Mouse (Mus musculus): Measurements from ENCODE around the gene Cetn3. TPM values are rescaled to one million over a fixed set of nuclear protein-coding genes. Genes with fewer than 3 reads are reported as not detected.

The Cetn3 gene
- 10 to 100 TPM; 72.6 to 81.0 TPM for total RNA-seq (2021)
- long read RNA-seq, experiment 1, transcript Cetn3-201 (5 exons, 1,226 nt), result major isoform, 22 of 23 reads
- long read RNA-seq, experiment 1, partial matches to known transcripts, result 0 of 23 reads
- long read RNA-seq, experiment 1, other reads (novel, unspliced or antisense), result 1 of 23 reads
- long read RNA-seq, experiment 2, transcript Cetn3-201 (5 exons, 1,226 nt), result major isoform, 34 of 36 reads
- long read RNA-seq, experiment 2, partial matches to known transcripts, result 0 of 36 reads
- long read RNA-seq, experiment 2, other reads (novel, unspliced or antisense), result 2 of 36 reads

GRCm38 (mm10) chr13:81782971-81783404 lies at the start of gene Cetn3:
Gene Cetn3 (plus strand): TSS chr13:81783077.
- peak; percentile 84 for DNase-seq

DNA sequence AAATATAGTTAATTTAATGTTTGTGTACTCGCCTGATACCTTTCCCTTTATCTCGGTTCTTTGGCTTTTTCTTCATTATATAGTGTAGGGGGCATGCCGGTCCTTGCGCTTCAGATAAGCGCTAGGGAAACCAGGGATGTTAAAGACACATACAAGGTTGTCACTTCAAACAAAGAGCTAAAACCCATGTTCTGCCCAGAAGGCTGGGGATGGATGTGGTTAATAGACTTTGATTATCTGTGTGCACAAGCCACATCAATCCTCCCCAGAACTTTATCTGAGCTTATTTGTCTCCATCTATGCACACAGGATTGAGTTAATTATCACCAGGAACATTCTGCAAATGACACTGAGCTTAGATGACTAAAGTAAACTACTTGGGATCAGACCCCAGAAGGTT lies 46.3 kb upstream of the Cetn3 start:
- DNase-seq, result no peak

DNA sequence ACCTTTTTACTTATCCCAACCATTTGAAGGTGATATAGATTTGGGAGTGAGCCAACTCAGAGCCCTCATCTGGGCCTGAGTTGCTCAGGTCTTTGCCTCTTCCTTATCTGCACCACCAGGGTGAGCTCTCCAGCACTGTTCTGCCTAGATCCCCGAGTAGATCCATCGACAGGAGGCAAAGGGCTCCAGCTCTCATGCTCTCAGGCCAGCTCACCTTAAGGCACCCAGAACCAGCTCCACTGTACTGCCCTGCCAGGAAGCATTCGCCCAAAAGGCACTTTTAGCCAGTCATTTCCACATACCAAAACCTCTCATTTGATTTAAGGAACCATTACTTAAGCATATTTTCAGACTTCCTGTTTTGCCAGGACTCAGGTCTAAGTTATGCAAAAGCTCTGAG lies 42.0 kb upstream of the Cetn3 start:
- no peak for DNase-seq

DNA sequence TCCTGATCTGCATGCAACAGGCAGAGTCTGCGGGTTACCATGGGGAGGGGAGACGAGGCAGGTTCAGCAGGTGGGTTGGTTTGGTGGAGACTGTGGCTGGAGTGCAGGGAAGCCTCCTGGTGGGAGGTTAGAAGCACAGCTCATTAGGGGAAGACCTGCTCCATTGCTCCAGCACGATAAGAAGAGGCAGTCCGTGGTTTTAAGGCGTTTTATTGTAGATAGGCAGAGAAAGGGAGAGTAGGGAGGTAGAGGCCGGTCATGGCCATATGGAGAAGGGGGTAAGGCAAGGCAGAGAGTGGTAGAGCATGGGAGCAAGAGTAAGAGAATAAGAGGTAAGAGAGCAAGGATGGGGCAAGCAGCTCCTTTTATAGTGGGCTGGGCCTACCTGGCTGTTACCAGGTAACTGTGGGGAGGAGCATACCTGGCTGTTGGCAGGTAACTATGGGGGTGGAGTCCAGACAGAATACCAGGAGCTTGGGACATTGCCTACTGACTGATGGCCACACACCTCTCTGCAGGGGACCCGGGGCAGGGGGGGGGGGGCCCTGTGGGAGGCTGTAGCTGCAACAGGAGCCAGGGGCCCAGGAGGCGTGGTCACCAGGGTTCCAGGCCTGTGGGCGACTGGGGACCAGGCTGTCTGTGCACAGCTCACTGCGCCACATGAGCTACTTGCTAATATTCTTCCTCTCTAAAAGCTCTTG lies 39.3 kb upstream of the Cetn3 start:
- no peak for DNase-seq

GRCm38 (mm10) chr13:81744092-81744396 lies 38.8 kb upstream of the Cetn3 start:
- DNase-seq, result no peak

- DNase-seq, result no peak
Observed at GRCm38 (mm10) chr13:81754878-81755277, 28.0 kb upstream of the Cetn3 start.

- DNase-seq, result no peak
Observed at GRCm38 (mm10) chr13:81755324-81755723, 27.6 kb upstream of the Cetn3 start.

DNA sequence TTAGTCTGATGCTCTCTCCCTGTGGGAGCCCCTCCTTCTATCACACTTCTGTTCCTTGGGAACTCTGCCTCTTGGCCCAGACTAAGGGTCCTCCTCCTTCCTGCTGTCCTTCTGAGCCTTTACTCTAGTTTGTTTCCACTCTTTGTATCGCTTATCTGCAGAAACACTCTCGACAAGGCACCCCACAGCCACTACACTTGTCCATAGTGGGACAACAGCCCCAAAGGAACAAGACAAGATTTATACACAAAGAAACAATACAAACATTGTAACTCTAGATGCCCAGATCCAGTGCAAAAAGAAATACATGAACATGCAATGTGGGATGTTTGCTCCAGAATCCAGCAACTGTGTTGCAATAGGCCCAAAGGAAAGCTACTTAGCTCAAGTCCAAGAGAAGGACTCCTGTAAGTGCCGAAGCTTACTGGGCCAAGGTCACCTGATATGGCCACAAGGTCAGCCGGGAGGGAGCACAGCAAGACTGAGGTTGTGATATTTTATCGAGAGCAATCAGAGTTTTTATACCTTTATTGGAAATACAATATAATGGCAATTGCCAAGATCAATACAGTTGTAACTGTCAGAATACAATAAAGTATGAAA lies 25.7 kb upstream of the Cetn3 start:
- no peak for DNase-seq

- DNase-seq, result peak; percentile 30
Observed at GRCm38 (mm10) chr13:81760379-81760778, 22.5 kb upstream of the Cetn3 start.

- DNase-seq, result no peak
Observed at GRCm38 (mm10) chr13:81761566-81762186, 21.2 kb upstream of the Cetn3 start.

- no peak for DNase-seq
Observed at GRCm38 (mm10) chr13:81764173-81764572, 18.7 kb upstream of the Cetn3 start.

GRCm38 (mm10) chr13:81767038-81767659 lies 15.7 kb upstream of the Cetn3 start:
- peak; percentile 66 for DNase-seq

- no peak for DNase-seq
Observed at GRCm38 (mm10) chr13:81776217-81776616, 6.7 kb upstream of the Cetn3 start.

DNA sequence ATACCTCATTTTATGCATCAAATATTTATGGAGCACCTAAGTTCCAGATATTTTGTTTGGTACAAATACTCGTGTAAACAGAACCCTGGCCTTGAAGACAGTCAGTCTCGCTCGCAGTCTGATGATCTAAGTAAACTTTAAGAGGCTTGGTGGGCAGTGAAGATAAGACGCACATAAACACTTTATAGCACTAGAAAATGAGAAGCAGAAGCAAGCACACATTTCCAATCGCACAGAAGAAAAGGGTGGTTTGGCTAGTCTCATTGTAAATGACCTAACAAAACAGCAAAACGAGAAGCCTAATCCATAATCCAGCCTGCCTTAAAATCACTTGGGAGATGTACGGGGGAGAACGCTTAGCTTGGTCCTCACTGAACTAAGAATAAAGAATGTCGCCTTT lies 402 bp upstream of the Cetn3 start:
- no peak for DNase-seq

DNA sequence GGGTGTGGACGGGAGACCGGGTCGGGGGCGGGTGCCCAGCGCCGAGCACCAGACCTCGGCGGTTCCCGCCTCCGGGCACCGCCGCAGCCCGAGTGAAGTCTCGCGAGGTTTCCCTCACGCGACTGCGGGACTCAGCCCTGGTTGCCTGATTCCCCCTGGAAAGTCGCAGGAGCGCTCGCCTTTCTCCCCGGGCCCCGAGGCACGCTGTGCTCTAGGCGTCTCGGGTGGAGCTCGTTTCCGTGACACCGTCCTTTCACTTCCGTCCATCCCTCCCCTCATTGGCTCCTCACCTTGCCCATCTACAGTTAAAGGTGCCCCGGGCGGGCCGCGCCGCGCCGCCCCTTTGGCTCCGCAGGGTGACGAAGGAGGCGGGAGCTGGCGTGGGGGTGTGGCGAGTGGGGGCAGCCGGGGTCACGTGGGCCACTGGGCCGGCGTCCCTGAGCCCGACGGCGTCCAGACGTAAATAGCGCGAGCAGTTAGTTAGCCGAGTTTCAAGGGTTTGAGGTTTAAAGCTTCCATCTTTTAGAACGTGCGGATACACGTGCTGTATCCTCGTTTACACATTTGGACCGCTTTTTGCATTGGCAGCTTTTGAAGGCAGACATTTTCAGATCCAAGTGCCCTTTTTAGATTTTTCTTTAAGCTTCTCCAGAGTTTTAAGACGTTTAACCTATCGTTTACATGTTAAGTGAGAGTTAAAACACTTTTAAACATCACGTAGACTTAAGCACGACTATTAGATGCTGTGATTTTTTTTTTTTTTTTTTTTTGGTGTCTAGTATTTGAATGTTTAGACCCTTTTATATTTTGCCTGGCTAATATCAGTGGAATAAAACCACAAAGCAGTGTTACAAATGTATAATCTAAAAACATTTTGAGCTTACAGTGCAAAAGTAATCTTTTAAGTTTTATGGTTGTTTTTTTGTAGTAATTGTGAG lies 797 bp downstream of the Cetn3 start:
- peak; percentile 97 for DNase-seq

DNA sequence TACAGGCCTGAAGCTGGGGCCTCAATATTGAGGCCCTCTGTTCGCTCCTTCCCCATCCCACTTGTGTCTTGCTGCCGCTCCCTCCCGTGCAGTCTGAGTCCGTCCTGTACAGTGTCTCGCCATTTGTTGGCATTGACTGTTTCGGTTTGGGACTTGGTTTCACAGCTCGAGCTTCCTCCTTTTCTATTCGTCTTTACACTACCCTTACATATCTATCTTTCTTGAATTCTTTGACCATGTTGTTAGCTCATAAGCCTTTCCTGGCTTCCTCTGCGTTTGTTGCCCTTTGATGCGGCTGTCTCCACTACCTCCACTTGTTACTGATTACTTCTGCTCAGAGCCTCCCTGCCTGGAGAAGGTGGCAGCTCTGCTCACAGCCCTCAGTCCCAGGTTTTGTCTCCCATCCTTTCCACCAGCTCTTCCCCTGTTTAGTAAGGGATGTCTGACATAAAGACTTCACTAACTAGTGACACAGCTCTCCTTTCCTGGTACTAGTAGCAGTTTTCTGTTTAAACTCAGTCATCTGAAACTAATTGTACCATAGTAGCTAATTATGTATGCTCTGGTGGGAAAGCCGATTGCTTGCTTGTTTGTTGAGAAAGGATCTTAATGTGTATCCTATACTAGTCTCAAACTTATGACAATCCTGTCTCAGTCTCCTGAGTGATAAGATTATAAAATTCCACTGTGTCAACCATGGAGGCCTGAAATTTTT lies 3.0 kb downstream of the Cetn3 start:
- no peak for DNase-seq

- DNase-seq, result no peak
Observed at GRCm38 (mm10) chr13:81790160-81790559, 7.3 kb downstream of the Cetn3 start.

GRCm38 (mm10) chr13:81791861-81792260 lies 9.0 kb downstream of the Cetn3 start:
- no peak for DNase-seq

DNA sequence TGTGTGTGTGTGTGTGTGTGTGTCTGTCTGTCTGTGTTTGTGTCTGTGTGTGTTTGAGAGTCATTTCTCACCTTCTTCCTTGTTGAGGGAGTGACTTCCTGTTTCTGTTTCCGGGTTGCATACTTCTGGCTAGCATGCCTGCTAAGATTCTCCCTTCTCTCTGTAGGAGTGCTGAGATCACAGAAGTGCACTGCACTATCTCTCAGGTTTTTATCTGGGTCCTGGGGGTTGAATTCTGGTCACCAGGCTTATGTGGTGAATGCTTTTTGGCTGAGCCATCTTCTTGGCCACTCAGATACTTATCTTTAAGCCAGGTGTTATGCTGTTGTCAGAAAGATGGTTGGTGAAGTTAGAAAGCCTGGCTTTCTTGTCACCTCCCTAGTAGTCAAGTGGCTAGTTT lies 11.0 kb downstream of the Cetn3 start:
- DNase-seq, result no peak

- DNase-seq, result no peak
Observed at GRCm38 (mm10) chr13:81801121-81801520, 18.2 kb downstream of the Cetn3 start.

DNA sequence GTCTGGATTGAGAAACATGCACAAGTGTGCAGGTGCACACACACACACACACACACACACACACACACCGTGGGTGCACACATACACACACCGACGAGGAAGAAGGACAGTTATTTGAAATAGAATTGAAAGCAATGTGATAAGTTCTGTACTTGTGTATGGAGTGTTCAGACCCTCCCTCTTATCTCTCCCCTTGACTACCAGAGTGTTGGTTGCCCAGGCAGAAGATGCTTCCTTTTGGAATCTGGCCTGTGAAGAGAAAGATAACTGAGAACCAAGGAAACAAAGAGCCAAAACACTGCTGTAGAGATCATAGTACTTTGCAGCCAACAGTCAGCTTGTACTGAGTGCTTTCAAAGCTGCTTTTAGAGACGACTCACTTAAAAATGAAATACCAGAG lies 20.8 kb downstream of the Cetn3 start:
- DNase-seq, result no peak

Data from gastrocnemius, postnatal 10 days (tissue).